Comparison of ENCODE assay signal across 23 mouse cellular contexts in genomic region chrX:6709643-6710042, GRCm38 (mm10).
"Had no signal": no experiment of that assay in that cellular context is flagged by ENCODE, and none has a peak within 500 bp of the region (broad histone marks: within the 10 kb centered on the region; RNA-seq: fewer than 3 reads in every experiment).

No protein-coding gene starts in this region.

- H3K9ac ChIP-seq: heart, embryonic 12.5 days; hindbrain, embryonic 14.5 days; intestine, embryonic 15.5 days; limb, embryonic 12.5 days; liver, embryonic 12.5 days; liver, embryonic 14.5 days had no signal

- H3K27ac ChIP-seq: gastrocnemius, adult 2 months; heart, embryonic 10.5 days; hindbrain, embryonic 14.5 days; intestine, embryonic 15.5 days; layer of hippocampus, adult 2 months; left cerebral cortex, adult 2 months; limb, embryonic 10.5 days; limb, embryonic 12.5 days; liver, embryonic 12.5 days; liver, embryonic 14.5 days had no signal

- H3K9me3 ChIP-seq: heart, embryonic 10.5 days; heart, embryonic 12.5 days; intestine, embryonic 15.5 days; limb, embryonic 10.5 days; limb, embryonic 12.5 days; liver, embryonic 12.5 days had no signal

- H3K4me1 ChIP-seq: heart, embryonic 10.5 days; heart, embryonic 12.5 days; intestine, embryonic 15.5 days; limb, embryonic 10.5 days; limb, embryonic 12.5 days; liver, embryonic 12.5 days had no signal

- ATAC-seq: hindbrain, embryonic 16.5 days; inflammation-experienced regulatory T-cells, adult 6 months; intestine, embryonic 15.5 days; intestine, postnatal 0 days; liver, embryonic 12.5 days had no signal

- H3K36me3 ChIP-seq: heart, embryonic 10.5 days; heart, embryonic 12.5 days; intestine, embryonic 15.5 days; limb, embryonic 10.5 days; limb, embryonic 12.5 days; liver, embryonic 12.5 days had no signal

- H3K4me2 ChIP-seq: heart, embryonic 12.5 days; hindbrain, embryonic 14.5 days; intestine, embryonic 15.5 days; limb, embryonic 12.5 days; liver, embryonic 12.5 days had no signal

- H3K27me3 ChIP-seq: heart, embryonic 12.5 days; intestine, embryonic 15.5 days; limb, embryonic 12.5 days; liver, embryonic 12.5 days had no signal

- DNase-seq: gastrocnemius, adult 2 months; gastrocnemius, postnatal 10 days; gastrocnemius, postnatal 25 days; heart, adult 18-20 months; heart, postnatal 10 days; kidney, adult 18-20 months; kidney, adult 8-10 months; kidney, postnatal 10 days; kidney, postnatal 25 days; kidney, postnatal 4 days had no signal

- H3K4me3 ChIP-seq: gastrocnemius, adult 2 months; heart, embryonic 10.5 days; heart, embryonic 12.5 days; intestine, embryonic 15.5 days; layer of hippocampus, adult 2 months; left cerebral cortex, adult 2 months; limb, embryonic 10.5 days; limb, embryonic 12.5 days; liver, embryonic 12.5 days had no signal
